Comparison of ENCODE assay signal across 22 mouse cellular contexts in the genomic region with DNA sequence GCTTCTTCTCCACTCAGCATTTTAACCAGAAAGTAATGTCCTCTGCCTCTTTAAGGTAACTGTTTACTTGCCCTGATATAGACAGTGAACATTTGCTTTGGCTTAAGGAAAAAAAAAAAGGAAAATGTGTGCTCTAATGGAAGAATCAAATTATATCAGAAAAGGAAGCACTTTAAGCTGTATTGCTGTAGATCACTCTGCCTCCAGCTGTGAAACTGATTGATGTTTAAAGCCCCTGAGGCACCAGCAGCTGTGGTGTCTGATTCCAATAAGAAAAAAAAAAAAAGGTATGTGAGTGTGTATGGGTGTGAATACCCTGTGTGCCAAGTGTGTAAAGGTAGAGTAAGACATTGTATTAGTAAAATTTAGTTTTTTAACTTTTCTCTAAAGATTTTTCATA.
DNase-seq lines count a peak whose midpoint lies in the region; ATAC-seq and TF ChIP-seq lines count a peak whose summit lies in the region.
"Had no signal": no experiment of that assay in that cellular context is flagged by ENCODE, and none has a peak within 500 bp of the region (broad histone marks: within the 10 kb centered on the region; RNA-seq: fewer than 3 reads in every experiment).

No protein-coding gene starts in this region.

- DNase-seq in limb, embryonic 11.5 days (ENCODE audit: low spot score), result peak; percentile 24
- no peak for DNase-seq in limb, embryonic 10.5 days (ENCODE audit: low spot score)
- DNase-seq in ES-E14 (ENCODE audit: low read depth, low spot score) (peak; percentile 1), R1 (ENCODE audit: low read depth, low spot score) (peak; percentile 13), liver (no peak)
- DNase-seq in embryo, embryonic 9.5 days (ENCODE audit: extremely low spot score), result peak; percentile 4
- DNase-seq in heart, adult 18-20 months, result no peak
- DNase-seq in cerebellum, adult 2 months, result no peak
- DNase-seq: adrenal gland, postnatal 36 days; cerebellum, adult 18-20 months; gastrocnemius, adult 2 months; heart, postnatal 10 days; lung, adult 18-20 months; lung, postnatal 14 days; right cerebral cortex, postnatal 4 days had no signal

- H3K27me3 ChIP-seq in limb, embryonic 11.5 days (ENCODE audit: control insufficient read depth, insufficient read depth, low read length), result no peaks in the 10 kb centered on the region
- no peaks in the 10 kb centered on the region for H3K27me3 ChIP-seq in limb, embryonic 10.5 days (ENCODE audit: low read depth, poor library complexity, severe bottlenecking)
- H3K27me3 ChIP-seq in cerebellum, adult 2 months (ENCODE audit: control insufficient read depth, insufficient read depth, low read length), result no peaks in the 10 kb centered on the region
- H3K27me3 ChIP-seq: hindbrain, embryonic 15.5 days; kidney, embryonic 15.5 days; Patski had no signal

- no peak overlapping the region for H3K4me2 ChIP-seq in limb, embryonic 11.5 days (ENCODE audit: low read depth, severe bottlenecking)
- H3K4me2 ChIP-seq: heart, embryonic 11.5 days; hindbrain, embryonic 15.5 days; kidney, embryonic 15.5 days; liver, embryonic 11.5 days had no signal

- in situ Hi-C loops in ES-E14 (cut with MboI; ENCODE audit: low sequenced_read_pairs in 2 of 2, unreplicated experiment in 2 of 2), result no loop called here

- H3K4me1 ChIP-seq in limb, embryonic 11.5 days (ENCODE audit: control insufficient read depth, insufficient read depth, low read length), result no peaks in the 10 kb centered on the region
- H3K4me1 ChIP-seq in limb, embryonic 10.5 days, result peaks cover 6% of the 10 kb centered on the region; the same call in 1 of the 2 replicates
- H3K4me1 ChIP-seq in ES-E14 (ENCODE audit: control insufficient read depth in 2 of 2, insufficient read depth in 2 of 2, low read length in 2 of 2, poor library complexity in 1 of 2), result no peaks in the 10 kb centered on the region
- H3K4me1 ChIP-seq in cerebellum, adult 2 months (ENCODE audit: control insufficient read depth, insufficient read depth, low read length), result no peaks in the 10 kb centered on the region
- H3K4me1 ChIP-seq: hindbrain, embryonic 15.5 days; kidney, embryonic 15.5 days had no signal

- no peaks in the 10 kb centered on the region for H3K36me3 ChIP-seq in limb, embryonic 11.5 days (ENCODE audit: control insufficient read depth, insufficient read depth, low read length)
- H3K36me3 ChIP-seq in limb, embryonic 10.5 days, result no peaks in the 10 kb centered on the region
- H3K36me3 ChIP-seq in ES-E14 (ENCODE audit: control insufficient read depth, insufficient read depth, low read length, poor library complexity, severe bottlenecking), result no peaks in the 10 kb centered on the region
- H3K36me3 ChIP-seq: hindbrain, embryonic 15.5 days; kidney, embryonic 15.5 days had no signal

- no peak overlapping the region for H3K9ac ChIP-seq in limb, embryonic 11.5 days (ENCODE audit: low read length)
- no peak overlapping the region for H3K9ac ChIP-seq in ES-E14 (ENCODE audit: insufficient read depth, low read depth, low read length, poor library complexity, severe bottlenecking)
- H3K9ac ChIP-seq: hindbrain, embryonic 15.5 days; kidney, embryonic 15.5 days had no signal

- no peak for TF ChIP-seq POLR2A in cerebellum, adult 2 months (IDR thresholded peaks at IDR 0.05; ENCODE audit: borderline replicate concordance, insufficient read depth, low read length)

- no peak for ATAC-seq in limb, embryonic 11.5 days (ENCODE audit: insufficient number of reproducible peaks, low FRiP score, low TSS enrichment, low read depth)
- ATAC-seq: intestine, postnatal 0 days; Patski had no signal

- no peak overlapping the region for H3K27ac ChIP-seq in limb, embryonic 11.5 days (replicated peaks; ENCODE audit: low read depth, low read length)
- no peak overlapping the region for H3K27ac ChIP-seq in limb, embryonic 10.5 days
- no peak overlapping the region for H3K27ac ChIP-seq in ES-E14 (ENCODE audit: insufficient read depth, low read depth, low read length, poor library complexity, severe bottlenecking)
- H3K27ac ChIP-seq in cerebellum, adult 2 months (ENCODE audit: insufficient read depth, low read length), result no peak overlapping the region
- H3K27ac ChIP-seq: gastrocnemius, adult 2 months; hindbrain, embryonic 15.5 days; kidney, embryonic 15.5 days; stomach, postnatal 0 days had no signal

- no peak for TF ChIP-seq CTCF in cerebellum, adult 2 months (IDR thresholded peaks at IDR 0.05; ENCODE audit: borderline replicate concordance, insufficient read depth, low read depth, low read length)

- no peaks in the 10 kb centered on the region for H3K9me3 ChIP-seq in limb, embryonic 11.5 days (ENCODE audit: control insufficient read depth, low read length)
- no peaks in the 10 kb centered on the region for H3K9me3 ChIP-seq in limb, embryonic 10.5 days (replicated peaks)
- H3K9me3 ChIP-seq in ES-E14 (ENCODE audit: control insufficient read depth, insufficient read depth, low read depth, low read length), result no peaks in the 10 kb centered on the region; the same call in 1 of the 2 replicates
- H3K9me3 ChIP-seq: hindbrain, embryonic 15.5 days; kidney, embryonic 15.5 days had no signal

- no peak overlapping the region for H3K4me3 ChIP-seq in limb, embryonic 11.5 days (ENCODE audit: low read depth, low read length)
- no peak overlapping the region for H3K4me3 ChIP-seq in limb, embryonic 10.5 days
- no peak overlapping the region for H3K4me3 ChIP-seq in ES-E14 (ENCODE audit: insufficient read depth in 1 of 2, low read depth in 1 of 2, low read length in 2 of 2, poor library complexity in 1 of 2, severe bottlenecking in 1 of 2)
- no peak overlapping the region for H3K4me3 ChIP-seq in cerebellum, adult 2 months (replicated peaks; ENCODE audit: insufficient read depth, low read depth, low read length)
- H3K4me3 ChIP-seq: gastrocnemius, adult 2 months; hindbrain, embryonic 15.5 days; kidney, embryonic 15.5 days had no signal

TF ChIP-seq in ES-E14, 5 proteins besides CTCF, POLR2A, EP300 and RAD21:
- TF ChIP-seq ZNF384 (IDR thresholded peaks at IDR 0.05; ENCODE audit: low read depth, low read length) (peak; percentile 80), HCFC1 (IDR thresholded peaks at IDR 0.05; ENCODE audit: borderline replicate concordance, insufficient read depth, low read length) (no peak)

Comparison
In these comparisons a context has a peak if more than half of its experiments do, and no peak if none do; other contexts are left out.
1. DNase-seq: peak in limb, embryonic 11.5 days (single experiment), ES-E14 (single experiment), R1 (single experiment) and embryo, embryonic 9.5 days (single experiment); none in limb, embryonic 10.5 days (single experiment), liver (single experiment), heart, adult 18-20 months (0 of 2) and cerebellum, adult 2 months (0 of 2).